Mouse (Mus musculus): Measurements from ENCODE around the gene Sulf2.

Sulf2 gene

DNA sequence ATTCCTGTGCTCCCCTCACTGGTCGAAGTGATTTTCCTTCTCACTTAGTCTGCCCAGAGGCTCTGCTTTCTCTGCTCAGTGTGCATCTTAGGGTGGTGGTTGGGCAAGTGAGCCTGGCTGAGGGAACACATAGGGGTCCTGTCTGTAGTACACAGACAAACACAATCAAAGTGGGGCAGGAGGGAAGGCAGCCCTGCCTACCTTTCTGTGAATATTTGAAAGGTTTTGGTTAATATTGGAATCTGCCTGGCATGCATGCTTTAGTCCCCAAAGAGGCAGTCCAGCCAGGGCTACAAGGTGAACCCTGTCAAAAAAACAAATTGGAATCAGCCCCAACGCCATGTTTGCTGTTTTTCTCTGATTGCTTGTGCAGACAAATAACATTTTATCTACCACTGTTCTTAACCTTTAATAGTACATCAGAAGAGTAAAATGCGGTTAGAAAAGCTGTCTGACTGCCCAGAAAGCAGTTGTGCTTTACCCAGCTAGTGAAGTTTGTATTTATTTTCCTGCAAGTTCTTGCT lies 120.4 kb downstream of the Sulf2 start:
- in situ Hi-C loops (cut with MboI; ENCODE audit: unreplicated experiment in 2 of 2), result loop anchor here (5.0 kb wide), 2 partner anchors 38 to 113 kb away; no protein-coding TSS in a partner anchor

DNA sequence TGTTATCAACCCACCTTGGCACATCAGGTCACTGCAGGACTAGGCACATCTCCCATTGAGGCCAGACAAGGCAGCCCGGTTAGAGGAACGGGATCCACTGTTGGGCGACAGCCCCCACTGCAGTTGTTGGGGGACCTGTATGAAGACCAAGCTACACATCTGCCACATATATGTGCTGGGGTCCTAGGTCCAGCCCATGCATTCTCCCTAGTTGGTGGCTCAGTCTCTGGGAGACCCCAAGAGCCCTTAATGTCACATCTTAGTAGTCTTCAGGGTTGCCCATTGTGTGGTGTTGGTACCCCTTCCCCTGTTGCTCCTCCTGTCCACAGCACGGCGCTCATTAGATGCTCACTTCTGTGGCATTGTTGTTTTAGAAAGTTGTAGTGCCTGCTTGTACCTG lies 122.8 kb downstream of the Sulf2 start:
- in situ Hi-C loops (cut with MboI; ENCODE audit: unreplicated experiment in 2 of 2), result loop anchor here (5.0 kb wide), 2 partner anchors 35 to 110 kb away; no protein-coding TSS in a partner anchor

DNA sequence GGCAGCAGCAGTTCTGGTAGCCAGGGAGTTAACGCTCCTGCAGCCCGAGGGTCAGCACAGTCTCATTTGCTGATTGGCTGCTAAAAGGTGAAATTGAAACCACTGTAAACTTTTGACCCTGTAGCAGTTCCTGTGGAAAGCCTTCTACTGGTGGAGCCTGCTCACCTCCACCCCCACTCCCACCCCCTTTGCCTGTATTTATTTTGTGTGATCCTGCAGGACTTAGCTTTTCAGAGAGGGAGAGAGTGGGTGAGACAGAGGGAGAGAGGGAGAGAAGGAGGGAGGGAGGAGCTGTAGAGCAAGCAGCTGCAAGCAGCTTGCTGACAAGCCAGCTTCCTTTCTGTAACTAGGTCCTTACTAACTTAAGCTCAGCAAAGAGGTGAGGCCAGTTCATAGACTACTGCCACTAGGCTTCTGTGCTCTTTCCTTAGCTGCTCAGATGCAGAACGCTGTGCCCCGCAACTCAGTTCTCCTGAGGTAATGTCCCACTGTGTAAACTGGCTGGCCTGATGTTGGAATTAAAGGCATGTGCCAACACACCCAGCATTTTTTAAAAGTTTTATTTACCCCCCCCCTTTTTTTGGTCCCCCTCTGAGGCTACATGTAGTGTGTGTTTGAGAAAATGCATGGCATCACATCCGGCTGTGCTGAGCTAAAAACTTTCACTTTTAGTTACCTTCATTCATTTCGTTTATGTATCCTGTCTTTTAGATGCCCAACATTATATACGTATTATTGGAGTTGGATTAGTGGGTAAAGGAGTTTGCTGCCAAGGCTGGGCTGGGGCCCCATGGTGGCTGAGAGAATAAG lies 124.1 kb downstream of the Sulf2 start:
- in situ Hi-C loops (cut with MboI; ENCODE audit: unreplicated experiment in 2 of 2), result loop anchor here (5.0 kb wide), 2 partner anchors 34 to 109 kb away; no protein-coding TSS in a partner anchor

DNA sequence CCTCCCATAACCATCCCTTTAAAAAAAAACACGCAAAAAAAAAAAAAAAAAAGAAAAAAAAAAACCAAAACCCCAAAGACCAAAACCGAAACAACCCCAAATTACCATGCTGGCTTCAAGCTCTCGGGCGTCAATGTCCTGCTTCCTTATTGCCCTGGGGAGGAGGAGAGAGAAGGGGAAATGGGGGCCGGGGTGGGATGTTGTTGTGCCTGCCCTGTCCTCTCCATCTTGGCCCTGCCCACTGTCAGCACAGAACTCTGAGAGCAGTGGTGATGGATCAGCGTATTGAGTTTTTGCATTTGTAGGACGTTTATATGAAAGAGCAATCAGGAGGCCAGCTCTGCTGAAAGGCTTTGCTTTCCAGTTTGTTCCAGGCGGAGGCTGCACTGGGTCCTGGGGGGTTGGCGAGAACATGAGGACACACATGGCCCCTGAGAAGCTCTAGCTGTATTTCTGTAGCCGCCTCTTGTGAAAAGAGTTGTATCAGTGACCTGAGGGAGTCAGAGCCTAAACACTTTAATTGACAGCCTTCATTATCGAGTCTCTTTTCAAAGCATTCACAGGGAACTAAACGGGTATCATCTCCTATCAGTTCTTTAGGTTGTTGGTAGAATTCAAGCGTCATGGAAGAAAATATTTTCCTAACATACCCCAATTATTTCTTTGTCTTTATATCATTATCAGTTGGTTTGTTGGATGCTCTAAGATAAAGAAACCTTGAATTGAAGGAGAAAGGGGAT lies 125.0 kb downstream of the Sulf2 start:
- in situ Hi-C loops (cut with MboI; ENCODE audit: unreplicated experiment in 2 of 2), result loop anchor here (5.0 kb wide), 2 partner anchors 33 to 108 kb away; no protein-coding TSS in a partner anchor

DNA sequence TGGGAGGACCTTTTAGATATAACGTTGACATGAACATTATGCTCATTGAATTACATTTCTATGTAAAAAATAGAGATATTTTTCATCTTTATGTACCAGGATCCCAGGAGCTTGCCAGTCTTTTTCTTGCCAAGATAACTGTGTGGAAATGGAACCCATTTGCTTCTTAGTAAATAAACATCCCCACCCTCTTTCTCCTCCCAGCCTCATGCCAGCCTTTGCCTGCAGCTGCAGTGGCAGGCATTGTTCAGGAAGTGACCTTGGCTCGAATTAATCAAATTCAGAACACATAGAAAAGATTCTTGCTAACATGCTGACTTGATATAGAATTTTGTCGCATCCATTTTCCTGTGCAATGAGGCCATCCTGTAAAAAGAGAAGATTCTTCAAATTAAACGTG lies 126.2 kb downstream of the Sulf2 start:
- in situ Hi-C loops (cut with MboI; ENCODE audit: unreplicated experiment in 2 of 2), result no loop called here

DNA sequence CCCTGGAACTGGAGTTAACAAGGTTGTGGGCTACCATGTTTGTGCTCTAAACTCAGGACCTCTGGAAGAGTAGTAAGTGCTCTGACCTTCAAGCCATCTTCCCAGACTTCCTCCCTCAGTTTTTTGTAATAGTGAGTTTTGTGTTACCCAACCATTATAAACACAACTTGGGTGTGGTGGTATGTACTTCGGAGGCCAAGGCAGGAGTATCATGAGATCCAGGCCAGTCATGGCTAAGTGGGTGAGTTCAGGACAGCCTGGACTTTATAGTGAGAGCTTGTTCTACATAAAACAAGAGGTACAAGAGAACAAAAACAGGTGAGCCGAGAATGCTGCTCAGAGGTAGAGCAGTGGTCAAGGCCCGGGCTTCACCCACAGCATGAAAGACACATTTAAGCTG lies 127.6 kb downstream of the Sulf2 start:
- in situ Hi-C loops (cut with MboI; ENCODE audit: unreplicated experiment in 2 of 2), result no loop called here

DNA sequence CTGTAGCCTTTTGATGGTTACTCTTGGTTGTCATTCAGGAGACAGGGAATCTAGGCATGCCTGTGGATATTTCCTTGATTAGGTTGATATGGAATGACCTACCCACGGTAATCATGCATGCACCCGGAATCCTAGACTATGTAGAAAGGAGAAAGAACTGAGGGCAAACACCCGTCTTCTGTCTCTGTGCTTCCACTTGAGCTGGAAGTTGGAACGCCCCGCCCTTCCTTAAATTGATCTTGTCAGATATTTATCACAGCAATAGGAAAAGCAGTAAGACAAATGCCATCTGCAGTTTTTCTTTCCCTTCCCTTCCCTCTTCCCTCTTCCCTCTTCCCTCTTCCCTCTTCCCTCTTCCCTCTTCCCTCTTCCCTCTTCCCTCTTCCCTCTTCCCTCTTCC lies 129.5 kb downstream of the Sulf2 start:
- in situ Hi-C loops (cut with MboI; ENCODE audit: unreplicated experiment in 2 of 2), result no loop called here

DNA sequence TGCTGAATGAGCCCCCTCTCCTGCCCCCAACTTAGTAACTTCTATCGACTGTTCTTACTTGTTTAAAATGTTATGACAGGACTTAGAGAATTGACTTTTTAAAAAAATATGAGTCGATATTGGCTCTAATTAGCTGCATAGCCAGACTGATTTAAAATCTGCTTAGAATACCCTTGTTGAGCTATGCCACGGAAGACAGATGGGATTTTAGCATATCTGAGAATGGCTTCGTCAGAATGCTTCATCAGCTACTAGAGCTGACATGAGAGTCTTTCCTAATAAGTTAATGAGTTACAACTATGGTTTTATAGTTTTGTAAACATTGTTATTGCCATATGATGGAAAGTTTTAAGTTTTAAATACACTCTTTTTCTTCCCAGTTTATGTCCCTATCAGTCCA lies 130.8 kb downstream of the Sulf2 start:
- in situ Hi-C loops (cut with MboI; ENCODE audit: unreplicated experiment in 2 of 2), result no loop called here

DNA sequence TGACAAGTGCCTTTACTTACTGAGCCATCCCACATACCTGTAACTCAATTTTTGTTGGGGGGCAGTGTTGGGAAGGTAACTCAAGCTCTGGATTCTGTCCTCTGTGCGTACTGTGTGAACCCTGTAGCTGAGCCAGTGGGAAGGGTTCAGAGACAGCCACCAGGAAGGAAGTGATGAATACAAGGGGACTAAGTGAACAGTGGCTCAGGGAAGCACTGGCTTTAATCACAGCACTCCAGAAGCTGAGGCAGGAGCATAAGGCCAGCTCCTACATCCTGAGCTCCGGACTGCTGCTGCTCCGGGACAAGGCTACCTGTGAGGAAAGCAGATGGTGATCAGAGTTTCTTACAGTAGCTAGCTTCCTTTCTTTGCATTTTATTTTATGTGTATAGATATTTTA lies 131.4 kb downstream of the Sulf2 start:
- in situ Hi-C loops (cut with MboI; ENCODE audit: unreplicated experiment in 2 of 2), result no loop called here
